Mouse (Mus musculus) erythroid progenitor cell, adult 5-6 weeks (primary cell): ENCODE measurements at regions not wholly inside any gene's neighbourhood (a gene's known extent, or its start where the extent isn't known, plus 50 kb on each side); places are given as distances from the start of the nearest gene placed in this dataset.

Experiments used
- ATAC-seq: replicated peaks from 2 replicates; pipeline ENCODE4 v1.8.0; 2016; ENCODE audit warnings: moderate number of reproducible peaks, mild to moderate bottlenecking, moderate TSS enrichment, inconsistent platforms; ENCODE audit not compliant: poor library complexity, low FRiP score, severe bottlenecking

- ATAC-seq, result no peak
Observed at GRCm38 (mm10) chr10:19091949-19092348, 76.5 kb upstream of the Tnfaip3 start.

- no peak for ATAC-seq
Observed at GRCm38 (mm10) chr10:19091110-19091509, 75.7 kb upstream of the Tnfaip3 start.

GRCm38 (mm10) chr10:19086995-19087394 lies 71.5 kb upstream of the Tnfaip3 start:
- ATAC-seq, result no peak

GRCm38 (mm10) chr10:19082136-19082535 lies 66.7 kb upstream of the Tnfaip3 start:
- no peak for ATAC-seq

- ATAC-seq, result no peak
Observed at GRCm38 (mm10) chr10:19078047-19078446, 62.6 kb upstream of the Tnfaip3 start.

GRCm38 (mm10) chr10:19068377-19068776 lies 52.9 kb upstream of the Tnfaip3 start:
- ATAC-seq, result no peak

- ATAC-seq, result no peak
Observed at GRCm38 (mm10) chr10:19067623-19068022, 52.2 kb upstream of the Tnfaip3 start.

GRCm38 (mm10) chr10:19066821-19067350 lies 51.4 kb upstream of the Tnfaip3 start:
- ATAC-seq, result no peak
